Mouse (Mus musculus): ENCODE measurements around the gene Flt3. TPM values are rescaled to one million over a fixed set of nuclear protein-coding genes. Genes with fewer than 3 reads are reported as not detected.

The Flt3 gene
- total and polyA plus RNA-seq, 3 experiments, result 0.15 to 0.35 (median 0.24) TPM

DNA sequence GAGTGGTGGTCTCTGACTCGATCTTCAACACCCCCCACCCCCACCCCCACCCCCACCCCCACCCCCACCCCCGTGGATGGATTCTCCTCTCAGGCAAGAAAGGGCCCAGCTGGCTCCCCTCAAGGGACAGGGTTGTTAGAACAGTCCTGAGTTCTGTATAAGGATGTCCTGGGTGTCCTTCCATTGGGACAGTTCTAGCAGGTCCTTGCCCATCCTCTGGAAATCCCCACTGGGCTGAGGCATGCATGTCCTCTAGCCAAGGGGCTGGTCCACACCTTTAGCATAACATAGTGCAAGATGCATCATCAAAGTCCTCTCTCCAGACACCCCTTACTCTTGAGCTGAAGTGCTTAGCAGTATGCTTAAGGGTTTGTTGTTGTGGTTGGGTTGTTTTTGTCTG lies 90.5 kb downstream of the Flt3 start:
- DNase-seq, result no peak

DNA sequence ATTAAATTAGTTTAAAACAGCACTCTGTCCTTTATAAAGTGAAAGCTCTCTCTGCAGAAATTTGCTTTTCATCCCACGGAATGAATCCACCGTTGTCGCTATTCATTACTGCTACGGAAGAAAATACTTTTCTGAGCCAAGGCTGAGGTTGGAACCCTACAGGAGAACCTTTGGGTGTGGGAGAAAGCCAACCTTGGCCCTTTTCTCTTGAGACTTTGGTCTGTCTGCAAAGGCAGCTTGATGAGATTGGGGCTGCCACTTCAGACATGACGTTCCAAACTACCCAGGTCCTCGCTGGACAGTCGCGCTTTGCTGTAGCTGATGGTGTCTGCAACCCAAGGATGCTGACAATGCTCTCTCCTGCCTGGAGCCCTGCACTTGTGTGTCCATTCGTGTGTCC lies 91.8 kb downstream of the Flt3 start:
- DNase-seq, result no peak

DNA sequence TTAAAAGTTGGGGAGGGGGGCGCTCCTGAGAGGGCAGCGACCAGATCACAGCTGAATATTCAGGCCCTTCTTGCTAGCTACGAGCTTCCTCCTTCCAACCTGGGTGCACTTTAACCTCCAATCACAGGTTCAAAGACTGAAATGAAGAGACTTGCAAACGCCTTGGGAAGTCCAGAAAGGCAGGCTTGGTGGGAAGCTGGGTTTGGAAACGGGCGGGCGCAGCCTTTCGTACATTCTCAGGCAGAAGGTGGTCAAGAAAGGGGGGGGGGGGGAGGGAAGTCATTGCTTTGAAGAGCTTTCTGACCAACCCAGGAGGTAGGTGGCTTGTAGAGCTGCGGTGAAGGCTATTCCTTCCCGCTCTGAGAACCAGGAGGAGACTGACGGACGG lies 92.9 kb downstream of the Flt3 start:
- no peak for DNase-seq

DNA sequence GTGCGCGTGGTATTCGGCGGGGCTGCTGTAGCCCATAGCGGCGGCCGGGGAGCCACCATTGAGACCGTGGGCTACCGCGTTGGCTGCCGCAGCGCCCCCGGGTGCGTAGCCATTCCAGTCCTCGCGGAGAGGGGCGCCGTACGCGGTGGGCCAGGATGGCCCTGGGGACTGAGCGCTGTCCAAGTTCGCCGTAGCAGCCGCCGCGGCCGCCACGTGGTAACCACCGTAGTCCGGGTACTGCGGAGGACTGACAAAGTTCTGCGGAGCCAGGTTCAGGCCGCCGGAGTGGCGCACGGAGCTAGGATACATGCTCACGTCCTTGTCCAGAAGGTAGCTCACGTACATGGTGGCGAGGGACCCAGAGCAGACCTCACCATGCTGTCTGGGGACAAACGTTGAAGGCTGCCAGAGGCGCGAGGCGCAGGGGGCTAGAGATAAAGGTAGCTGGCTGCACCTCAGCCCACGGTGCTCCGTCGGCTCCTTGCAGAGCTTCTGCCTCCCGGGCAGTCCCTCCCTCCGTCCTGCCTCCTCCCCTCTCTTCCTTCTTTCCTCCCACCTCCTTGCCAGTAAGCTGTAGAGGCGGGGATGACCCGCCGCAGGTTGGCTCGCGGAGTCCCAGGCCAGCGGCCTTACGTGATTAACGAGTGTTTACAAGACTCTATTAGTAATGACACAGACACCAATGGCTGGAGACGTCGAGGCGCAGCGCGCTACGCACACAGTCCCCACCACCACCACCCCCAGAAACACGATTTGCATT lies 93.5 kb downstream of the Flt3 start, which contains the start of gene Cdx2:
Gene Cdx2 (minus strand): TSS at position 633 of the 760 bp plus-strand sequence.
- no peak for DNase-seq

DNA sequence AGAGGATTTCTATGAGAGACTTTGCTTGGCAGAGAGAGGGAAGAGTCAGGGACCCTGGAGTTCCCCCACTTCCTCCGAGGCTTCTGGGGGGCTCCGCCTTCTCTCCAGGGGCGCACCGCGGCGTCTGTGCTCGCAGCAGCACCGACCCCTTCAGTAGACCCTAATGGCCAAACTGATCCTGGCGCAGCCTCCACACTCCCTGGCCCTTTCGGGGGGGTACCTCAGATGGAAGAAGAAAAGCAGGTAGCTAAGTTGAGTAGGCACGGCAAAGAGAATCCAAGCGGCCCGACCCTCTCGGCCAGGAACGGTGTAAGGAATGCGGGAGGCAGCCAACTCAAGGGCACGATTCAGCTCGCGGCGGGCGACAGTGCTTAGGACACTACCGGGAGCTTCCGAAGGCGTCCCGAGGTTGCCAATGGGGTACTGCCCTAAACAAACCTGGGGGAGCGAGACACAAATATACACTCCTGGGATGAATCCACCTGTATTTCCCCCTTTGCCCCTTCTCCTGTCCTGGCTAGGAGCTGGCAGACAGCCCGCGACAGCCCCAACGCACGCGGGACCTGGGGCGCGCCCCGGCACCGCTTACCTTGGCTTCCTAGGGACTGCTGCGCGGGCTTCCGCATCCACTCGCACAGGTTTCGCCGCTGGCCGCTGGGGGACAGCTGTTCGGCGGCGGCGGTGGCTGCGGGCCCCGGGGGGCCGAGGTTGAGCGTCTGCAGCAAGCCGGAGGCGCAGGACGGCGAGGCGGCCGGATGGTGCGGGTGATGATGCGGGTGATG lies 94.2 kb downstream of the Flt3 start:
- DNase-seq, result no peak

DNA sequence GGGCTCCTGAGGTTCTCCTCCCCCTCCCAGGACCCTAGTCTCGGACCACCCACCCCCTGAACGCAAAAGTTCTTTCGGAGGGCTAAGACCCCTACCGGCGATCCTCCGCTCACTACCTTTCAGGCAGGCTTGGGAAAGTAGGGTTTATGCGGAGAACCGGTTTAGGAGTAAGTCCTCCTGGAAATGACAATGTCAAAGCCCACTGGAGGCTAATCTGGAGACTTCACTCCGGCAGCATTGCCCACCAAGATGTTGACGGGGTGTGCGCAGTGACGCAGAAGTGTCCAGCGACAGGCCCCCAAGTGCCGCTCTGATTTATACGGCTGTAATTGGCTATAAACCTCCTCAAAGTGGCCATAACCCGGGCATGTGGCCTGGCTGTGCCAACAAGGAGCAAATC lies 95.1 kb downstream of the Flt3 start:
- DNase-seq, result no peak

DNA sequence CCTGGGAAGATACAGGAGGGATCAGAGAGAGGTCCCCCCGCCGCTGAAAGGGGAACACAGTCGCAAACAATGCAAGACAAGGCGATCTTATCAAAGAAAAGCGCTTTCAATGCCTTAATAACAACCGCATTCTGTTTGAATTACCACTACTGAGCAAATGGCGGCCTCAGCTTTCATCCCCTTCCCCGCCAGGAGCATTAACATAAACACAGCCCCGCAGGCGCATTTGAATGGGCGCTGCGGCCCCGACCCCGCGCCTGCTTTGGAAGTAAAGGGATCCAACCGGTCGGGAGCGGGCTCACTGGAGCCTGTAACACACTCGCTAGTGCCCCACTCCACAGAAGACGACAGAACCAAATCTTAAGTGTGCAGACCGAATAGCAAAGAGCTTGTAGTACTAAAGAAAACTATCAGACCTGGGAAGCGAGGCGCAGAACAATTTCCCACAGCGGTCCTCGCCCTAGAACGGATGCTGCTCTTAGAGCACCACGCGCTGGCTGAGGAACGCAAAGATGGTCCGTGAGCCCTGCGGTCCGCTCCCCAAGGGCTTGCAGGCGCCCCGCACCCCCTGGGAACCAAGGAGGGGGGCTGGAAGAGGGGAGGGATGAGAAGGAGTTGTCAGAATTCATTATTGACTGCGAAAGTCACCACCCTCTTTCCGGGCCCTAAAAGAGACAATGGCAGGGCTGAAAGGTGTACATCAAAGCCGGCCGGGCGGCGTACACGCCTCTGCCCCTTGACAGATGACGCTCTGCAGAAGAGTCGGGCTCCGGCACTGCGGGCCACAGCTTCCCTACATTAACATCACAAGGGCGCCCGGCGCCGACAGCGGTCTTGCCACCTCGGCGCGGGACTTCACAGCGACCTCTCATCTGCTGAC lies 95.8 kb downstream of the Flt3 start:
- DNase-seq, result no peak

DNA sequence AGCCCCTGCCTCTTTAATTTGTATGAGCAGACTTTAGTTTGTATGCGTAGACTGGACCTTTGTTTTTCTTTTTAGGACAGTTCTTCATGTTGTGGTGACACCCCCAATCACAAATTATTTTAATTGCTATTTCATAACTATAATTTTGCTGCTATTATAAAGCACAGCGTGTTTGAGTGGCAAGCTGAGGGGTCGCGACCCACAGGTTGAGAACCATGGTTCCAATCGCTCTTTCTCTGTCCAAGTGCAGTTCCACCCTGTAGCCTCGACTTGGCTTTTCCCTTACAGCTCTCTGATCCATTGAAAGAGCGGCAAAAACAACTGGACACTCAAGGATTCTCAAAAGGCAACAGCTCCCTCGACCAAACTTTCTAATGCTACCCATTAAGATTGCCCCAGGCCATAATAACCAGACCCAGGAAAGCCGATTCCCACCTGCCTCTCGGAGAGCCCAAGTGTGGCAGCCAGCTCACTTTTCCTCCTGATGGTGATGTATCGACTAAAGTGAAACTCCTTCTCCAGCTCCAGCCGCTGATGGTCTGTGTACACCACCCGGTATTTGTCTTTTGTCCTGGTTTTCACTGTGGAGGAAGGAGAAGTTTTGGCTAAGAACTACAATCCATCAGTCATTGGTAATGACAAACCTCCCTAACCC lies 97.4 kb downstream of the Flt3 start:
- DNase-seq, result no peak

DNA sequence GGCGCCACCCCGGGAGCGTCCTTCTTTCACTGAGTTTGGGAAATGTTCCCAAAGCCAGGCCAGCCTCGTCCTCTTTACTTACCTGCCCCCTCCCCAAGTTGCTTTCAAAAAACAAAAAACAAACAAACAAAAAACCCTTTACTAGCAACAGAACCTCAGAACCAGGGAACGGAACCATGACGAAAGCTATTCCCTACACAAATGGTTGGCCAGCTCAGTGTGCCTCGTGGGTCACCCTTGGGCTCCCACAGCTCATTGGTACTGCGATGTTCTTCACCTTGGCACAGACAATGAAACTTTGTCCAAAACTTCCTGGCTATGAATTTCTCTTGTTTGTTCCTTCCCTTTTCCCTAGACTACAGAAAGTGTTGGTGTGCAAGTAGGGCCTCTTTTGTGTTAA lies 98.1 kb downstream of the Flt3 start:
- DNase-seq, result no peak

DNA sequence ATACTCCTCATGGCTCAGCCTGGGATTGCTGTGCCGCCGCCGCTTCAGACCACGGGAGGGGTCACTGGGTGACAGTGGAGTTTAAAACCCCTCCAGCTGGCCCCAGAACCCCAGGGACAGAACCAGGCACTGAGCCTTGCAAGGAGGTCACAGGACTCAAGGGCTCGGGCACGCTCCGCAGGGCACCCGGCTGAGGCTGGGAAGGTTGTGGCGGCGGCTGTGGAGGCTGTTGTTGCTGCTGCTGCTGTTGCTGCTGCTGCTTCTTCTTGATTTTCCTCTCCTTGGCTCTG lies 98.6 kb downstream of the Flt3 start:
- DNase-seq, result no peak

DNA sequence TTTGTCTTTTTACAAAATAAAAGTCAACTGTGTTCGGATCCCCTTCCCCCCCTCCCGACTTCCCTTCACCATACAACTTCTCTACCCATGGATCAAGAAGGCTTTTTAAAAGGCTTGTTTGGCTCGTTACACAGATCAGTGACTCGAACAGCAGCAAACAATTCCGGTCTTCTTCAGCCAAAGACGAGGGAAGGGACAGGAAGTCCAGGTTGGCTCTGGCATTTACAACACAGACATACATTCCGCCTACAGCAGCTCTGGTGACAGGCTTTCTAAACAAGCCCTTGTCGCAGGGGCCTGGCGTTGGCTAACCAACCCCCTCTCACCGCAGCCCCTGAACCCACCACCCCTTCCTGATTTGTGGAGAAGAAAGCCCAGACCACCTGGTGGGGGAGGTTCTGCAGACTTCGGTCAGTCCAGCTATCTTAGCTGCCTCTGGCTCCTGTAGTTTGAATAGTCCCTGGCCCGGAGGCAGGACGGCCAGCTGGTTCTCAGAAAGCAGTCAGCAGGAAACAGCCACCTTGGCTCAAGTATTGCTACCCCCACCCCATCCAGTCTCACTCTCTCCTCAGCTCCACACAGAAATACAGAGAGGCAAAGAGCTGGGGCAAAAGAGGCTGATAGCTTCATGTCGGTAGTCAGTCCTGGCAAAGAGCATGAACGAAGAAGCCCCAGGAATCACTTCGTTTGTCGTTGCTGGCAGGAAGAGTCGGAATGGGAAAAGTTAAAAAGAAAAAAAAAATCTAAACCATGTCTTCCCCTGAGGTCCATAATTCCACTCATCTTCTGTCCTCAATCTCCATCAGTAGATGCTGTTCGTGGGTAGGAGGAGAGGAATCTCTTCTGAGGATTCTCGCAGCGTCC lies 99.1 kb downstream of the Flt3 start:
- DNase-seq, result no peak

DNA sequence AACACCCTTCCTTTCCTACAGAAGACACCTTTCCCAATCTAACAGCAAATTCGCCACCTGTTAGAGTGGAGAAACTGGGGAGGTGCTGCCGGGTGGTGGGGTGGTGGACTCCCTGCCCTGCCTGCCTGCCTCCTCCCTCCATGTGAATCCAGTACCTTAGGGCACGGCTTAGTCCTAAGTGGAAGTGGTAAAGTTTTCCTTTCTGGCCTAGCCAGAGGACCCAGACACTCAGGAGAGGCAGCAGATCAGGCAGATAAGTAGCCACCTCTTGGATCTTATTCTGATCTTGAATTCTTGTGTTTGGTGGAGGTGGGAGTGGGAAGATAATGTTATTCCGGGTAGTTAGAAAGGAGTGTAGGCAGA lies 100.3 kb downstream of the Flt3 start:
- no peak for DNase-seq

DNA sequence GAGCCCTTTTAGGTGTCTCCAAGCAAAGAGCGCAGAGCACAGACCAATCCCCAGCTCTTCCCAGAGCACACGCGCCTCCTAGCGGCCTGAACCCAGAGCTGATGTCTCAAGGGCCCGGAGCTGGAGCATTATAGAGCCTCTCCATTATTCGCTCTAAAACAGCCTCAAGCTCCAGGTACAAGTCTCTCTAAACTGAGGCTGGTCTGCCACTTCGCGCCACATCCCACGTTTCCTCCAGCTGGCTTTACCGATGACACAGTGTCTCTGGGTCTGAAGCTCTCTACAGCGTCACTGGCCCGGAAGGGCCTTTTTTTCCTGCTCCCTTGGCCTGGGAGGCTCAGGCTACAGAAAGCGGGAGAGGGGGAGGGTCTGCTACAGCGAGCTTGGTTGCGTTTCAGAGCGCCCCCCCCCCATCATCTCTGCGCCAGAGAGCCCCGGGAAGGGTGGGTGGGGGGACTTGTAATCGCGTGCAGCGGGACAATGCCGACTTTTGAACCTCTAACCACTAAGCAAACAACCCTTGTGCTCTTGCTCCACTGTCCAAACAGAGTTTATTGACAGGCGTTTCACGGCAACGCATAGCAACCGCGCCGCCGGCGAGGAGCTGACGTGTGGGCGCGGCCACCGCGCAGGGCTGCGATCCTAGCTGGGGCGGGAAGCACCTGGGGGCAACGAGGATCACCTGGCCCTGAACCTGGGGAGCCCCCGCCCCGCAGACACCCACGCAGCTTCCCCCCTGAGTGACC lies 100.9 kb downstream of the Flt3 start:
- DNase-seq, result peak; percentile 39

DNA sequence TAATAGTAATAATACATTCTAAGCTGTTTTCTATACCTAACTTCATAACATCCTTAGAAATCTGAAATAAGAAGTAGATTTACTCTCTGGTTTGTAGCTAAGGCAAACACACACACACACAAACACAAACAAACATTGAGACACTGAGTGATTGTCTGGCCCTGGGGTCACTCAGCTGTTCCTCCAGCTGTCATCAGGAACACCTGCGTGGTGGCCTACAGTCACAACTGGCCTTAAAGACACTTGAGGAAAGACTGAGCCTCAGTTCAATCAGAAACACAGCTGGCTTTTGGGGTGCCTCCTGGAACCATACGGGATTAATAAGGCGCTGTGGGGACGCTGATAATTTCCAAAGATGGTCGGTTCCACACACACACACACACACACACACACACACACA lies 103.0 kb downstream of the Flt3 start:
- no peak for DNase-seq

DNA sequence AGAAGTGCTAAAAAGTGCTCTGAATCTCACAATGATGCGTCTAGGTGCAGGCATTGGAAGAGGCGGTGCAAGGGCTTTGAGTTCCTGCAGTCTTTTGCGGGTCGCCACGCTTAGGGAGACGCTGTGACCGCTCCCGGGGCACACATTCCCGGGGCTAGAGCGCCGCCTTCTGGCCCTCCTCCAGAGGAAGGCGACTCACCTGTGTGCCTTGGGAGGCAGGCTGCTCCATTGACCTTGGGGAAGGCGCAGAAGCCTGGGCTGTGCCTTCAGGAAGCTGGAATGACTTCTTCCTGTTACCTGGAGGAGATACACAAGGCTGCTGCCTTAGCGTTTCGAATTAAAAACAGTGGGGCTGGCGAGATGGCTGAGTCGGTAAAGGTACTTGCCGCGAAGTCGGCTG lies 106.2 kb downstream of the Flt3 start:
- DNase-seq, result no peak

DNA sequence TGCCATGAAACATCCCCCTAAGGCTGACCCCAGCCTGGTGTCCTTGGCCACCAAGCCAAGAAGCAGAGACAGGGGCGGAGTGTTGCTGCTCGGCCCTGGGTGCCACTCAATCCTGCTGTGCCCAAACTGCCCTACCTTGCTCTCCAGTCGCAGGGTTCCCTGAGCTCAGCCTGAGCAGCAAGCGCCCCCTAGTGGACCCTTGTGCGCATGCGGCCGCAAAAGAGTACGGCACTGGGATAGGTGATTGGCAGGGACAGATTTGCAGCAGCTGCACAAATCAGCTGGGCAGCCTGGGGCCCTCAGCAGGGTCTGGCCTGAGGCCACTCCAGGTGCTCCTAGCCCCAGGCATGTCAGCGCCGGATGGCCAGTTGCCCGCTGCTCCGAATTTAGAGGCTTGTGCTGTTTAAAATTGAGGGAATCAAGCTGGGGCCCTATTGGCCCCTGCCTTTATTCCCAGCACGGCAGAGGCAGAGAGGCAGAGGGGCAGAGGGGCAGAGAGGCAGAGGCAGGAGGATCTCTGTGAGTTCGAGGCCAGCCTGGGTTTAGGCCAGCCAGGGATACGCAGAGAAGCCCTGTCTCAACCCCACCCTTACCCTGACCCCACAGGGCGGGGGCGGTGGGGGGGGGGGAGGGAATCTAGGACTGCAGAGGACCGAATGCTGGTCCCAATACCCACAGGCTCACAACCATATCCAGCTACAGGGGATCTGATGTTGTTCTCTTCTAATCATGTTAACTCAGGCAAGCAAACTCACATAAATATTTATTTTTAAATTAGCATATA lies 107.0 kb downstream of the Flt3 start:
- DNase-seq, result peak; percentile 47

DNA sequence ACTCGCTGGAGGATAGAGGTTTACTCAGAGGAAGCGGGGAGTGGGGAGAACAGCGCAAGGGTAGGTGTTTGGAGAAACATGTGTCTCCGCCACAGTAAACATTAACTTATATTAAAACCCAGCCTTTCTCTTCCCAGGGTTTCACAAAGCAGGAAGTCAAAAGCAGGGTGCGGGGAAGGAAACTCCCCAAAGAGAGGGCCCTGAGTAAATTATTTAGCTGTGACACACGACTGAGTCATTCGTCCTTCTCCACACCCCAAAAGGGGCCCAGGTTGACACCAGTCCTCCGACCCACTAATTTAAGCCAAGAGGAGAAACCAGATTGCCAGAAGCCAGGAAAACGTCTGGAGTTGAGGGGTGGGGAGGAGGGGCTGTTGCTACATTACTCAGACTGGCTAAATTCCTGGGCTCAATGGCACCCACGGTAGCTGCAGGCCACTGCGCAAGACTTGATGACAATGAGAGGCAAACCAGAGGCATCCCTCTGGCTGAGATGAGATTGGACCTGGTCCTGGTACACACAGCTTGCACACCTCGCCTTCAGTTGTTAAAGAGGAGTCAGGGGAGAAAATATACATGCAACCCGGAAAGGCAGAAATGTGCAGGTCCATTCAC lies 107.7 kb downstream of the Flt3 start:
- no peak for DNase-seq

DNA sequence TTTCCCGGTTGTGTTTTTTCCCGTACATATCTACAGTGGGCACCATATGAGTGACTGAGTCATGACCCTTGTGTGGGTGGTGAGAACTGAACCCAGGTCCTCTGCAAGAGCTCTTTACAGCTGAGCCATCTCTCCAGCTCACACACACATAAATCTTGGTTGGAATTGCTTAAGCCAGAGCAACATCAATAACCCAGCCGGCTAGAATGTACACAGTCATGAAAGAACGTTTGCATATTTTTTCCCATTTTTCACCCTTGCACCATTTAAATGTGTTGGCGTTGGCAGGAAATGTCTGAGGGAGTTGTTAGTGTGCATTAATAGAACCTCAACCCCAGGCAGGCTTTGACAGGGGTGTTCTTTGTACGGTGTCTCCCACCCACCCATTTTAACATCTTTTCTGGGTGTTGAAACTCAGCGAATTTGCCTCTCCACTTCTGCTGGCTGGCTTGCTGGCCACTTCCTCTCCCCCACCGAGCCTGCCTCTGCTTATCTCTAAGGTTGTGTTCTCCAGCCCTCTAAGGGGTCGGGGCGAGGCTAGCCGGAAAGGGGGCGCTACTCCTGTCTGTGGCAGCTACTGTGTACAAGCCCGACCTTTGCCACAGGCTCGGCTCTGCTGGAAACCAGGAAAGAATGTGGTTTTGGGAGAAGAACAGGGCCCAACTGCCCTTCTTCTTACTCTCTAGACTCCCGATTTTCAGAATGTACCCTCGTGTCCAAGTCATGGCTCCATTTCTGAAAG lies 108.4 kb downstream of the Flt3 start:
- DNase-seq, result no peak

DNA sequence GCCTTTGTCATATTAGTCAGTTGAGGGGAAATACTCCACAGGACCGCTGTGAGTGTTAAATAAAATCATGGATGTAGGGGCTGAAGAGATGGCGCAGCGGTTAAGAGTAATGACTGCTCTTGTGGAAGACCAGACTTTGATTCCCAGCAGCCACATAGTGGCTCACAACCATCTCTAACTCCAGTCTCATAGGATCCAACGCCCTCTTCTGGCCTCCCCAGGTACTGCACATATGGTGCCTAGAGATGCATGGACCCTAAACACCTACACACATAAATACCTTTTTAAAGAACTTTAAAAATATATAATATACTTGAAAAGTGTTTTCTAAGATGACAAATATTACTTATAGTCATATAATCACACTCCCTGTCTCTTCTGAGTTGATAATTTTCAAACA lies 115.9 kb downstream of the Flt3 start:
- DNase-seq, result no peak
